Mouse (Mus musculus): Measurements from ENCODE around the gene Xxylt1. TPM values are rescaled to one million over a fixed set of nuclear protein-coding genes. Genes with fewer than 3 reads are reported as not detected.
A peak's percentile ranks its signal among the peaks of the same experiment; 100 is the strongest.

The Xxylt1 gene
- polyA plus RNA-seq, 3 experiments from 2014 or later: 5.3 to 17.0 (median 16.5) TPM

DNA sequence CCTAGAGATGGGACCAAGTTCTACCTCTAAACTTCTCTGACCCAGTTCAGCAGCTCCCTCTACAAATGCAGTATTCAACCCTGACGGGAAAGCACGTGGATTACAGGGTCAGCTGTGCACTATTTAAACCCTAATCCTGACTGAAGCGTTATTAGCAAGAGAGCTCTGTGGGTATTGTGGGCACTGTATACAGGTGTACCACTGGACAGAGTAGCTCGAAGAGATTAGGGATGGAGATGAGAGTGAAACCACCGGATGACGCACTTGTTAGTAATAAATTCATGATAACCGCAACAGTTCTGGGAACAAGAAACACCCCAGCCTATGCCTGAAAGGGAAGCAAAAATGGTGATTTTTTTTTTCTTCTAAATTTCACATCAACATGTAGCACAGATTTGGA, 57.0 kb downstream of the Xxylt1 start:
- no peak for ATAC-seq

DNA sequence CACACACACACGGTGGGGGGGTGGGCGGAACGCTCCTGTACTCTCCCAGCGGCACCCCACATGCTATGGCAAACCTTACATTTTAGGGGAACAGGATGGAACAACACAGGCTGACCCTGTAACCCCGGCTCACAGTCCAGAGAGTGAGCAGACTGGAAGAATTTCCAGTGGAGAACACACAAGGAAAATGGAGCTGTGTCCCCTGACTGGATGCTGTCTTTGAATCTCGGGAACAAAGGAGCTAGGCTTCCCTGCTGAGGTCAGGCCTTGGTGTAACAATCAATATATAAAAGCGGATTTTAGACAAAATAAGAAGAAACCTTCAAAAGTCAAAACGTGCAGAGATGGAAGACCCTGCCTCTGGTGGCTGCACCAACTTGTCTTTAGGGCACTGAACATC, 57.4 kb downstream of the Xxylt1 start:
- ATAC-seq: no peak

DNA sequence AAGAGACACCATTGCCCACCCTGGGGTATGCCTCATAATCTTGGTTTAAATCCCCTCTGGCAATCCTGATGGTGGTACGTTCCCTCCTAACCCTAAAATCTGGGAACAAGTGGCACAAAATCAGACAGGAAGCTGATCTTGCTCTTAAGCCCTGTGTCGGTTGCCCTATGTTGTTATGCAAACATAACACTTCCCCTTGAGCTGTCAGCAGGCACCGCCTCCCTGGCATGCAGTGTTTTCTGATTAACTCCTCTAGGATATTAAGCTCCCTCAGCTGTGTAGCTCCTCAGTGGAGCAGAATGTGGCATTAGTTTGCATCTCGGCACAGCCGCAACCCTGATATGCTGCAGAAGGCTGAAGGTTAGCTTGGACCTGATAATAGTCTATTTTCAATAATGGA, 58.9 kb downstream of the Xxylt1 start:
- ATAC-seq: no peak

DNA sequence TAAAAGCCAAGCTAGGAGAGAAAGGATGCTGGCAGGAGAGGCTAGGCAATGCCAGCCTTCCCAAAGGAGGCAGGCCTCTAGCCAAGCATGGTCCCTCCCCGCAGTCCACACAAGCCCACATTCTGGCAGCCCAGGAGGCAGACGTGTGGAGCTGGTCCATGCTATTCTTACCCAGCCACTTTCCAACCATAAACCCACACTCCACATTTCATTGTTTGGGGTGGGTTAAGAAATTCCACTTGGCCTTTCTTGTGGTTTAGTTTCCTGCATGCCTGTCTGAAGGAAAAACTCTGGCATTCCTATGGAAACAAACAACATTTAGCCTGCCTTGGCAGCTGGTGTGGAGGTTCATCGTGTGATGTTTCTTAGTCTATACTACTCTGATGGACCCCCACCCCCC, 61.7 kb downstream of the Xxylt1 start:
- no peak for ATAC-seq

DNA sequence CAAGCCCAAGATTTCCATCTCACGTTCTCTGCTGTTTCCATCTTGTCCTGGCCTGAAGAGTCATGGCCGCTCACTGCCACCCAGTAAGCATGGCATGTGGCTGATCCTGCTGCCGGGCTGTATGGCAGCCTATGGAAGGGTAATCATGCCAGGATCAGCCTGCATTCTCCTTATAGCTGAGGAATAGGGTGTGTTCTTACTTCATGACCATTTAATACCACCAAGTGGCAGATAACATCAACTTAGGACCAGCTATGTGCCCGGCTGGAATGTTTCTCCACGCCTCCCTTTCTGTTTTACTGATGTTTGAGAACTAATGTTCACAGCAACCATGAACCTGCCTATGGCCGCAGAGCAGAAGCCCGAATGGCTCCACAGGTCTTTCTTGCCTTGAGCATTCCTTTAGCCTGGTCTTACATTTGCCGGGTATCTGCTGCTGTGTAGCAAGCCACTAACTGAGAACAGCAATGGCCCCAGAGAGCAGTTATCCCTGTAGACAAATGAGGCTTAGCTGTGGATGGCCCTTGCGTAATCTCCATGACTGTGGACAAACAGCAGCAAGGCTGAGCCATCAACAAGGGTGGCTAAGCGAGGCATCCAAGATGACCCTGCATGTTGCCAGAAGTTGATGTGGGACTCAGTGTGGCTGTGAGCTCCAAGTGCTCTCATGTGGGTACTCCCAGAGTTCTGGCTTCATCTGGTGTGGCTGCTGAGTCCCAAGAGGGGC, 63.4 kb downstream of the Xxylt1 start:
- no peak for ATAC-seq

DNA sequence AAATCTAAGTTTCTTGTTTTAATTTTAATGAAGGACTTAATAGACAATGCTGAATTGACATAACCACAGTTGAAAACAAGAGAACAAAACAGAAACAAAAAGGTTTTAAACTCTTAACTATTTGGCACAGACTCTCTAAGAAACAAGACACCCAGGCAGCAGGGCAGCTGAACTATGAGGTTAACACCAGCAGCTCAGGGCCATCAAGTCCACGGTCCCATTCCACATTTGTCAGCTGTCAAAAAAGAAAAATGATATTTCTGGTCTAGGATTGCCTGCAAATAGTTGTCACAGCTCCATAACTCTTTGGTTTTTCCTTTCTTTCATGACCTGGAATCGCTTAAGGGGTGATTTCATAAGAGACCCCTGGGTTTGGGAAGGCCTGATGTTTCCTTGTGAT, 64.6 kb downstream of the Xxylt1 start:
- no peak for ATAC-seq

DNA sequence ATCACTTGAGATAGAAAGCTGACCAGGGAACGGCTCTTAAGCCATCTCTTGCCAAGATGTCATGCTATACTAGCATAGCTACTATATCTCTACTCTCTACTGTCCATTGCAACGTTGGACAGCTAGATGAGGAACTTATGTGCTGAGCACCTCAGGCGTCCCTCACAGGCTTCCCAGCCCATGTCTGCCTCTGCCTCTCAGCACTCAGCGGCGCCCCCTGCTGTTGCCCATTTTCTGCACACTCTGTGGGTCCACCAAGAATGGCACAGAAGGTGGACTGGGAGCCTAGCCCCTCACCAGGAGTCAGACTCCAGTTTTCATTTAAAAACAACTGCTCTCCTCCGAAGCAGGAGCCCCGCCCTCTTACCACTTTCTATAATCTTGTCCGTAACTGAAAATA, 65.1 kb downstream of the Xxylt1 start:
- no peak for ATAC-seq

DNA sequence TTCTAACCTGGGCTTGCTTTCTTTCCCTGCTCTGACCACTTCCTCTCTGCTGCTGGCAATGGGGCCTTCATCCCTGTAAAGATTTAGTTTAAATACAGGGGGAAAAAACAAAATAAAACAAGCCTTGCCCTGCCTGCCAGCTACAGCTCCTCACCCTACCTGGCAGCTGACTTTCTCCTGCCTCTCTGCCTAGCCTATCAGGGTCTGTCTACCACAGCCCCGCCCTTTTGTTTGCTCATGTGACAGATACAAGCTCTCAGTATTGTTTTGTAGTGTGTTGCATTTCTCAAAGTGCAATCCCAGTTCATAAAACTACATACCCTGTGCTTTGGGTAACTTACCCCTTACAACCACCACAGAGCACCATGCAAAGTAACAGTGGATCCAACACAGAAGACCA, 66.0 kb downstream of the Xxylt1 start:
- ATAC-seq: no peak

DNA sequence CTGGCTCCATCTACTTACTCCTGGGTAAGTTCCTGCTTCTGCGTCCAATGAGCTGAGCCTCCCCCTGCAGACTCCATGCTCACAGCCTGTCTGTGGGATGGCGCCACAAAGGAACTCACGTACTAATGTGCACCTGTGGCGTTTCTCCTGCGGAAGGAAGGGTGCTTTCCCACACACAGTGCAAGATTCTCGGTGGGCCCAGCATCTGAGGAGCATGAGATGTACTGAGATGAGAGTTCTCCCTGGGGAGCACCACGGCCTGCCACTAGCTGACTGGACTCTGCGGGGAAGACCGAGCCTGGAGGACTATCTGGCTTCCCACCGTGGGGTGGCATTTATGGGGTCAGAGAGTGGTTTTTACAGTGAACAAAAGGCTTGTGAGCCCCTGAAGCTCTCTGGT, 69.0 kb downstream of the Xxylt1 start:
- ATAC-seq: no peak

DNA sequence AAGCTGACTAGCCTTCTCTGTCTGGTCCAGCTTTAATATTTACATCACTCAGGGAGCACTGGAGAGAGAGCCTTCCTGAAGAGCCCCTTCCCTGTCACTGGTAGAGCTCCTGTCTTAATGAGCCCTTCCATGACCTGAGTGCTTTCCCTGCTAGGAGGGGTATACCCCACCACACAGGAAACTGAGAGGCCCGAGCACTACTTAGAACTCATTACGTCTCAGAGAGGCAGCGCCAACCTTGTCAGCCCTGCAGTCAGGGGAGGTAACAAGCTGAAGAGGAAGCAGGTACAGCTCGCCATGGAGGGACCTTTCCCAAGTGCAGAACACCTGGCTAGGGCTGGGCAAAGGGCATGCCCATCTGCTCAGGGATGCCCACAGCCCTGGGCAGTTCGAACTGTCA, 70.8 kb downstream of the Xxylt1 start:
- ATAC-seq: peak; percentile 48

DNA sequence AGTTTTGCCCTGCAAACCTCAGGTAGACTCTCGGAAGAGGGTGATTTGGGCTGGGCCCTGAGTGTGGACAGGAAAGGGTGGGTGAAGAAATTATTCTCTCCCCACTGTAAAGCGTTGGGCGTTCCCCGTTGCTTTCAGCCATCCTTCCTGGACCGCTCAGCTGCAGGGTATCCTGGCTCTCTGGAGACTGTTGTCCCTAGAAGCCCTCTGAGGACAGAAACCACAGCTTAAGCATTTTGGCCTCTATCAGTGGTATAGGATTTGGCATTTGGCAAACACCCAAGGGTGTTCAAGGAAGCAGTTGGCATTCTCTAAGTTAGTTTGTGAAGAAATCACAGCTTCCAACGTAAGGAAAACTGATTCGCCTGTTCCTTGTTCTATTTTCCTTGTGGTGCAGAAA, 72.9 kb downstream of the Xxylt1 start:
- ATAC-seq: no peak

DNA sequence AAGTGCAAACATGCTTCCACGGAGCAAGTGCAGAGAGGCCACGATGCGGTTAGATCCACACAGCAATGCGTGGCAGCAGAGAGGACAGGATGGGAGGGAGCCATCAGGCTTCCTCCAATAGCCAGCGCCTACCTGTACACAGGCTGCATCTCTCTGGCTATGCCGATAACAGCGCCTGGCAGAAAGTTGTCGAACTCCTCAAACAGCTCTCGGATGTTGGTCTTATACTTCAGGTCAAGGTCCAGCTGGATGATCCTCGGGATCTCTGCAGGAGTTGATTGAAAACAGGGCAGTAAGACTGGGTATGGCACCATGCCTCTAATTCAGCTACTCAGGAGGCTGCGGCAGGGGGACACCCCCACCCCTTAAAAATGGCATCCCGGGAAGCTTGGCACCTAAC, 73.7 kb downstream of the Xxylt1 start:
- ATAC-seq: no peak

DNA sequence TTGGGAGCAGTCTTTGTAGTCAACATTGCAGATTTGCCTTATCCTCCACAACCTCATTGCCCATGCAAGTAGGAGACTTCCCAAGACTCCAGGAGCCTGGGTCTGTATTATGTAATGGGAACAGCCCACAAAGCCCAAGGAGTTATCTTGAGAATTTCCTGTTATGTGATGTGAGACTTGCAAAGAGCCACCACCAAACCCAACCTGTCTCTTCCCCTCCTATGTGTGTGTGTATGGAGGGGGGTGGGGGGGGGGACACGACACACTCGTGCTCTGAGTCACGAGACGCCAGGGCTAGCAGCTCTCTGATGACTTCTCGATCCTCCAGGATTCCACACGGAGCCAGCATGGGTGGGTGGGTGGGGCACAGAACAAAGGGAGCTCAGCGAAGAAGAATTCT, 75.5 kb downstream of the Xxylt1 start:
- no peak for ATAC-seq

DNA sequence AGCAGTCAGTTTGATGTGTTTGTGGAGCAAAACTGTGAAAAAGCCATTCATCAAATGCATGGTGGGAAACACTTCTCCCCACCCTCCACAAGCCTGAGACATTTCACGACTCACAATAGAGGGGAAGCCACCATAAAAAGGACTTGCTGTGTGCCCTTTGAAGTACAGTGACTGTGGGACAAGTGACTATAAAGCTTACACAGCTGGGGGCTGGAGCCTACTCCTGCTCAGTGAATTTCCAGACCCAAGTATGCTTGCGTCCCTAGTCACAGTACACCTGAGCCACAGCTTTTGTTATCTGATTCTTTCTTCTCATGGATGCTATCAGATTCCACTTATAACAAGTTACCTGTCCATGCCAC, 76.9 kb downstream of the Xxylt1 start:
- ATAC-seq: no peak

DNA sequence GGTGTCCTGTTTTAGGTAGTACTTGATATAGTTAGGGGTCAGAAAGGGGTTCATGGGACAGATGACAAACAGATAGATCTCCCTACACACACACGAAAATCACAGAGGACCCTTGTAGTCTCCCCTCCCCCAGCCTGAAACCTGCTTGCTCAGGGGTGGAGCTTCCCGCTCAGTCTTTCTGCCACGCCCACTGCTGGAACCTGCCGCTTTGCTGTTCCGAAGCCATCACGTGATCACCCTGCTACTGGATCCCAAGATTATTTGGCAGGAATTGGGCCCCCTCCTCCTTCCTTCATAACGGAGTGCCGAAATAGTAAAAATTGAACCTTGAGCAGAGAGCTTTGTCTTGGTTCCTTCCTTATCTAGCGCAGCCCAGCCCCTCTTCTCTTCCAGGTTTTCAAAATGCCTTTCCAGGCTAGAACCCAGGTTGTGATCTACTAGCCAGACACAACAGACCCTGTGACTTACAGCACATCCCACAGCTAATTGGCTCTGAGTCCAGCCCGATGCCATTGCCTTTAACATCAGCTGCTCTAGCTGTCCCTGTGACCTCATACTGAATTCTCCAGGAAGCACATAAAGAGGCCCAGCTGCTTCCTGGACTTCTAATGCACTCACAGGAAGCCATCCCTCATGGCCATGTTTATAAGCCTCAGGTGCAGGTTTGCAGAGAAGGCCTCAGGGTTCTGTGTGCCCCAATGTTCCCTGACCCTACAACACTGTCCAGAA, 77.5 kb downstream of the Xxylt1 start:
- ATAC-seq: peak; percentile 54

DNA sequence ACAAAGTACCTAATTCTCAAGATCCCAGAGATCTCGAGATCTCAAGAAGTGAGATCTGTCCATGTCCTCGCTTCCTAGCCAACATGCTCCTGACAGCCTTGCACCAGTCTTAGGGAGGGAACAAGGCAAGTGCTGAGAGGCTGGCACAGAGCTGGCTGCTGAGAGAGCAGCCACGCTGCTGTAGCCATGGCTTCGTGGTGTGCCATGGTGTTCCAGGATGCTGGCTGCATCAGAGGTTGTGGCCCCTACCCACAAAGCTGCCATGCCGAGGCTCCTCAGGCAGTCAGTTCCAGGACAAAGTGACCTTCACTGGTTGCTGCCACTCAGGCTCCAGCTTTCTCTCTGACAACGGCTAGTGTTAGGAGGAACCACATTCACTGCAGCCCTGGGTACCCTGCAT, 78.3 kb downstream of the Xxylt1 start:
- ATAC-seq: no peak

DNA sequence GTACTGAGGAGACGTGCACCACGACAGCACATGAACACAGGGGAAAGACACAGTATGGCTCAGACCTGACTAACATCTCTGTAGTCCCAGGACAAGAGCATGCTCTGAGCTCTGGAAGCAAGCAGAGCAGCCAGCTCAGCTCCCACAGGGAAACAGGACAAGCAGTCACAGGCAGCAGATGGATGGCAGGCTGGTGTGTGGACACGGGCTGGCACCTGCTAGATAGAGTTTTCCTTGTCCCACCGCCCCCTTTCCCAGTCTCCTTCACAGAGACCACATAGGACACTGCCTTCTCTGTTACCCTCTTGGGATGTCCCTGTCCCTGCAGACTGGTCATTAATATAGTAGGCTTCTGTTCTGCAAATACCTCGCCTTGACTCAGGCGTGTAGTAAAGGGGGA, 79.1 kb downstream of the Xxylt1 start:
- no peak for ATAC-seq

DNA sequence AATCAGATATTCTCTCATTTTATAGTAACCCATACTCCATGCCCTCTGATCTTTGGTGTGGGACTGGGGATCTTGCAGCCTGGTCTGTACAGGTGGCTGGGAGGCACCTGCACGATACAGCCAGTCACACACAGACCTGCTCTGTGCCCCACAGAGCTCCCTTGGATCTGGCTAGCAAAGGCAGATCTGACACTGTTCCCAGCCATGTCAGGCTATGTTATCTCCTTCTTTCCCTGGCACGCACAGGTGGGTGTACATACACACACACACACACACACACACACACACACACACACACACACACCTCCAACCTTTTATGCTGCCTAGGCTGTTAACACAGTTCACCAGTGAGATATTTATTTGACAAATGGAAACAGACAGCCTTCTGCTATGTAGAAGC, 82.5 kb downstream of the Xxylt1 start:
- ATAC-seq: no peak

DNA sequence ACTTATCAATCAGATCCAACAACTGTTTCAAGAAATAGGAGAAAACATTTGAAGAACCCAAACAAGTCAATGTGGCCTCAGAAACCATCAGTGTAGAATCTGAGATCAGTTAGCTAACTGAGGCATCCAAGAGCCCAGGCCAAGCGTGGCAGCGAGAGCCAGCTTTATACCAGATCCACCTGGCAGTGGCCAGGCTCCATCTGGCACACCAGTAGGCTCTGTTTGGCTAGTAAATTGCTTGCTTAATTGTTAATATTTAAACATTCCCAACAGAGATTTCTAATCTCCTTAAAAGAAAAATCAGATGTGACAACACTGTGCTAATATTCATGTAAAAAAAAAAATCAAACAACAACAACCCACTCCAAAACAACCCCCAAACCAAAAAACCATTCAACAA, 83.2 kb downstream of the Xxylt1 start:
- ATAC-seq: no peak

DNA sequence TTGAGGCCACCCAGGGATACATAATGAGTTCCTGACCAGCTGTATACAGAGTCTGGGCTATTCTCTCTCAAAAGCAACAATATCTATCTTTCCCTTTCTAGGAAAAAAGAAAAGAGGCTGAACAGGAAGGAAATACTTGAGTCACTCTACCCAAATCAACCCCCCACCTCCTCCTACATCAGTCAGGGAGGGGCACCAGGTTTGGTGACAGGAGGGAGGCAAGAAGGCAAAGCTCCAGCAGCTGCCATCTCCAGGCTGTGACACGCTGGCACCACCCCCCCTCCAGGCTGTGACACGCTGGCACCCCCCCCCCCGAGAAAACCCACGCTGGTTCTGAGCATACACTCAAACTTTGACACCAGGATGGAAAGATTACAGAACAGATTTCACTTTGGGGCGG, 85.8 kb downstream of the Xxylt1 start:
- ATAC-seq: peak; percentile 72

DNA sequence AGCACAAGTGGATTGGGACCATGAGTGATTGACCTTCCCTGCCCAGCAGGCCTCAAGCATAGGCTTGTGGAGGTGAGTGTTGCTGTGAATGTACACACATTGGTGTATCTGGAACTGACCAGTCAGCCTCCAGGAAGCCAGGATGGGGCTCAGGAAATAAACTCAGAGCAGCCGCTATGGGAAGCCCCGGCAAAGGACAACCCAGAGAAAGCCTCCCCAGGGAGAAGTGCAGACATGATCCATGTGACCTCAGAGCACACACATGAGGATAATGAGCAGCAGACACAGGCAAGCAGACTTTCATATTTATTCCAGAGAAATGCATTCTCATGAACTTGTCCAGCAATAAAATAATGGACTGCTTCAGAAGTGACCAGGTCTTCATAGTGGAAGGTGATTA, 86.4 kb downstream of the Xxylt1 start:
- ATAC-seq: no peak

DNA sequence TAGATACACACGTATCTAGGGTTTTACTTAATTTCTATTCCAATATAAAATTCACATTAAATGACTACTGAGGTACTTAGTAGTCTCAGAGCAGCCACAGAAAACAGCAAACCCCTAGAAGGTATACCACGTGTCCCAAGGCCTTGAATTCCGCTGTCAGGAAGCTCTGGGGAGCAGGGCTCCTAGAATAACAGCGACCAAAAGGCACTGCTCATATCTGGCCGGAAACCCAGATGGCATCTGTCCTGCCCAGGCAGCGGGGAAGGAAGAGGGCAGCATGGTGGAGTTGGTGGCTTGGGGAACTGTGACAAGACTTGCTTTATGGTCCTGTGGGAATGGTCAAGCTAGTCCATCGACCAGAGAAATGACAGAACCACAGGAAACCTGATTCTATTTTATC, 86.9 kb downstream of the Xxylt1 start:
- no peak for ATAC-seq

DNA sequence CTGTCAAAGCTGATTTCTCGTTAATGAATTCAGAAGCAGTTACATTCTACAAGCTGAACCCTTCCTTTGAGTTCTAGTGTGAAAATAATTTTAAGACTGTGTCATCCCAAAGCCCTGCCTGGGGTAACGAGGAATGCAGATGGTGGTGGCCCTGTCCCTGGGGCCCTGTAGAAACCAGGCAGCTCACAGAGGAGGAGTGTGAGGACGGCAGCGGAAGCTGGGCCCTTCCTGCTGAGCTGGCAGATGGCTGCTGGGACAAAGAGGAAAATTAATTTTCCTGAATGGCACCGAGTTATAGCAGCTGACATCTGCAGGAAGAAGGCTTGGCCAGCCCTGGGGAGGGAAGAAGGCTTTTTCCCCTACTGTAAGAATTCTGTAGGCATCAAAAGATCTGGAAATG, 88.7 kb downstream of the Xxylt1 start:
- no peak for ATAC-seq

DNA sequence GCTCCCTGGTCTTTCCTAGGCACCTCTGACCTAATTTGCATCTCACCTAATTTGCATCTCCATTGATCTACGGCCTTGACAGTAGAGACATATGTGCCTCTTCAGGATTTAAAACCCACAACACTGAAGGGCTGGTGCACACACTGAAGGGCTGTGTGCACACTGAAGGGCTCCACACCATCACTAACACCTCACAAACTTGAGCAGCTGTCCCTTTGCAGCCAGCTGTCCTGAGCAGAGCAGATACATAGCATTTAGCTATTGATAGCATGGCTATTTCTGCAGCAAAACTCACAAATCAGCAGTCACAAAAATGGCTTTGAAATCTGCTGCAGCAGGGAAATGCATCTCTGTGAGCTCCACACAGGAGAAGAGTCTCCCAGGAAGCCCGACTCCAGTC, 90.6 kb downstream of the Xxylt1 start:
- ATAC-seq: no peak

DNA sequence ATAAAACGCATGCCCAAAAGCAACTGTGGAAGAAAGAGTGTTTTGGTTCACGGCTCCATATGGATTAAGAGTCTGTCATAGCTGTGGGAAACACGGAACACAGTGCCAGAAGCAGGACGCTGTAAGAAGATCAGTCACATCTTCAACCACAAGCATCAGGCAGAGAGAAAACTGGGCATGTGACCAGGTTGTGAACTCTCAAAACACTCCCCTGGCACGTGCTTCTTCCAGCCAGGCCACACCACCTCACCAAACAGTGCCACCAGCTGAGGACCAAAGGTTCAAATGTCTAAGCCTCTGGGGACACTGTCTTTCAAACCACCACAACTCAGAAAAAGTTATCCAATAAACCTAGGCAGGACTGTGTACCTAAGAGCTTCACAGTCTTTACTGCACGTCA, 93.0 kb downstream of the Xxylt1 start:
- ATAC-seq: no peak
